Mouse (Mus musculus) layer of hippocampus, postnatal 36 days (tissue): ENCODE data around the gene Ccrl2. TPM values are rescaled to one million over a fixed set of nuclear protein-coding genes. Genes with fewer than 3 reads are reported as not detected.

Source experiments
- DNase-seq, 2 experiments: peaks; one replicate each; pipeline ENCODE4 v3.0.0; 2022
- total RNA-seq, 2 experiments: library from RNA; stranded (reverse); gene quantifications; 2 replicates each; pipeline ENCODE4 v1.2.3; 2021

The Ccrl2 gene
- total RNA-seq = under 1 TPM; 0.86 to 0.90 TPM

DNA sequence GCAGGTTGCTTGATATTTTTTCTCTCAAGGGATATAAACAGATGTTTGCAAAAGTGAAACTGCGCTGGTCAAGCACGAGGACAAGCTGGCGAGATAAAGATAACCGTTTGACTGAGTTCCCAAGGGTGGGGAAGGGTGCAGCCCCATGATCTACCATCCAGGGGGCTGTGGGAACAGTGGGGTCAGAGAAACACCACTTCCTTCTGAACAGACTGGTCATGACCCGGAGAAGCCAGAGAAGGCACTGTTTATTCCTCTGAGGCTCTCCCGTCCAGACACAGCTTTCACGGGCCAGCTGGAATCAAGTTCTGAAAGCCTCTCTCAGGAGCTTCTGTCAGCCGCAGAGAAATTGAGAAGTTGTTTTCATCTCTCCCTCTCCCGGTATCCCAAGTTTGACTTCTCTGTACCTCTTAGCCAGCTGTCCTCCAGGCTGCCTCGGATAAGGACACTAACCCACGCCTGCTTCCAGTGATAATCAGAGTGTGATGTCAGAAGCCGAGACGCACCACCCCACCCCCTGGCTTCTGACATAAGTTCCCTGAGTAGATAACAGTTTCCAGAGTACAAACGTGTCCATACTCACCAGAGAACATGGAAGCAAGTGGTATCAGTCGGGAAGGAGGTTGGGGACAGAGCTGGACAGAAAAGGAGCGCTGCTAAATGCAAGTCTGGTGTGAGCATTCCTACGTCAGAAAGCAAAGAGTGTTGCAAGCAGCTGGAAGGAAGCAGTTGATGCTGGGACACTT lies at the start of gene Ccrl2:
Gene Ccrl2, minus strand, starts transcription at position 722 of the 746 bp plus-strand sequence.
- no peak for DNase-seq

DNA sequence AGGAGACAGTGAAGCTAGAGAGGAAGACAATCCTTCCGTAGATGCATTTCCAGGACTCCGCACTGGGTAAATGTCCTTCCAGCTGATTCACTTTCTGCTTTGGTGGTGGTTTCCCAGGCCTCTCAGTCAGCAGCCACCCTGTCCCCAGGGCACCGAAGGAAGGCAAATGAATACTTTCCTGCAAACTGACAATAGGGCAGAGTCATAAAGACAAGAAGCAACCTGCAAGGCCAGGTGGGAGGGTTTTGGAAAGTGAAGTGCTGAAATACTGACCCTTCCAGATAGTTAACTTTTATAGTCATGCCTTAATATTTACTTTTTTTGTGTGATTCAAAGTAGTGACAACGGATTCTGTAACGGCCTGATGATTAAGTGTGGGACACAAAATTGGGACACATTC lies 46.6 kb upstream of the Ccrl2 start:
- DNase-seq = no peak

DNA sequence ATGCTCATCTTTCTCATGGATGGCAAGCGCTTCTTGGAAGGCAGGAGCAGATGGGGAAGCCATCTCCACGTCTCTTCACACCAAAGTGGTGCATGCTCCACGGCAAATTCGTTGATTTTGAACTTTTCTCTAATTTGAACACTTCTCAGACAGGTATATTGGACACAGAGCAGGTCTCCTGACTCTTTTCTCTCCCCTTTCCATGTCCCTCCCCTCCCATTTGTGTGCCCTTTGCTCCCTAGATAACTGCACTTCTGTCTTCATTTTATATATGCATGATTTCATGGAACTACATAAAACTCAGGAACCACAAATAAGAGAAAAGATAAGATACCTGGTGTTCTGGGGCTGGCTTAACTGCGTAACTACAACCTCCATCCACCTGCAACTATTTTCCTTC lies 46.0 kb upstream of the Ccrl2 start:
- DNase-seq = no peak

DNA sequence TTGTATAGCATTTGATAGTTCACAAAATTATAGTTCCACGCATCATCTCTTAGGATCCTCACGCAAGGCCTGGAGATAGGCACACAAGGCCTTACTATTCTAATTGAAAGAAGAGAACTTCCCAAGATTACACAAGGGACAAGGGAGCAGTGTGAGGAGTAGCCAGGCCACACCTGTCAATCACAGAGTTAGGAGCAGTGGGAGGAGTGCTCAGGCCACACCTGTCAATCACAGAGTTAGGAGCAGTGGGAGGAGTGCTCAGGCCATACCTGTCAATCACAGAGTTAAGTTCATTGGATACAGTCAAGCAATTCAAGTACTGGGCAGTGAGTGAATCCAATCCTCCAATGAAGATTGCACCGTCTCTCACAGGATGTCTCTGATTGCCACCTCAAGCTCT lies 43.1 kb upstream of the Ccrl2 start:
- no peak for DNase-seq

DNA sequence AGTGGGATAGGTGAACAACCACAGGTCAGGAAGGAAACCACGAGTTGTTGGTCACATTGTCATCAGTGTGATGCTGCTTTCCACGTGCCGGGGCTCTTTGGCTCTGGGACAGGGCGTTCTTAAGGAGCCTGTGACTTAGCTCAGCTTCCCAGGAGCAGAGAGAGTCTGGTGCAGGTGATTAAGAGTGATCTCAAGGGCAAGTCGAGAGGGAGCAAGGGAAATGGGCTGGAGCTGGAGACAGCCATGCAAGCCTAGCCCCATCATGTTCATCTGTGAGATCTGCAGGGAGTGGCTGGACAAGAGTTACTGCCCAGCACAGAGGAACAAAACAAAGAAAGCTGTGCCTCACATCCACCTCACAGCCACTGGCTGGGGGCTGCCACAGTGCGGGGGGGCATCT lies 40.2 kb upstream of the Ccrl2 start:
- DNase-seq = no peak

DNA sequence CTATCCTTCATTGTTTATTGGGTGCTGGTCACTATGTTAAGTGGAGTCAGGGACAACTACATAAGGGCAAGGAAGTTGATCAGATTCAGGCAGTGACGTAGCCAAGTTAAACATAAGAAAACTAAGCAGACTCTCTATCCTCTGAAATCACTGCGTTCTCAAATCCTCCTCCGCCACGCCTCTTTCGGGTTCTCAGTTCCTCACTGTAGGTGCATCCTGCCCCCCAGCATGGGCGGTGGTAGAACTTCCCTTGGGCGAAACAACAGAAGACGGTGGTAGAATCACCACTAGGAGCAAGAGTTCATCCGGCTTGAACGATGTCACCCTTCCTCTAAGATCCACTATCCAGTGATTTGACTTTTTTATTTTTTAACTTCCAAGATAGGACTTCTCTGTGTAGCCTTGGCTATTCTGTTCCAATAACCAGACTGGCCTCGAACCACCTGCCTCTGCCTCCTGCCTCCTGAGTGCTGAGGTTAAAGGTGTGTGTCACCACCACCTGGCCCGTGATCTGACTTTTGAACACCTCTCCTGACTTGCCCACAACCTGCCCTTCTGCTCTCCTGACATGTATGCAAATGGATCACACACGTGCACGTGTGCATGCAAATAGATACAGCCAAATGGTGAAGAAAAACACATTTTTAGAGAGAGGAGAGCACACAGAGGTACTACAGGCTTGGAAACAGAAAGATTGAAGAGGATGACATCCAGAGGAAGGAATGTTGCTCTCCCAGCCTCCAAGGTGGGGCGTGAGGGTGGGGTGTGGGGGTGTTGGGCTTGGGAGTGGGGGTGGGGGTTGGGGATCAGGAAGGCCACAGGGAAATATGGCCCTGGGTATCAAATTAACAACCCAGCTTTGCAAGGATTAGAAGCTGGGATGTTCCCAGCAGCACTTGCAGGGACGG lies 39.4 kb upstream of the Ccrl2 start:
- DNase-seq = no peak

DNA sequence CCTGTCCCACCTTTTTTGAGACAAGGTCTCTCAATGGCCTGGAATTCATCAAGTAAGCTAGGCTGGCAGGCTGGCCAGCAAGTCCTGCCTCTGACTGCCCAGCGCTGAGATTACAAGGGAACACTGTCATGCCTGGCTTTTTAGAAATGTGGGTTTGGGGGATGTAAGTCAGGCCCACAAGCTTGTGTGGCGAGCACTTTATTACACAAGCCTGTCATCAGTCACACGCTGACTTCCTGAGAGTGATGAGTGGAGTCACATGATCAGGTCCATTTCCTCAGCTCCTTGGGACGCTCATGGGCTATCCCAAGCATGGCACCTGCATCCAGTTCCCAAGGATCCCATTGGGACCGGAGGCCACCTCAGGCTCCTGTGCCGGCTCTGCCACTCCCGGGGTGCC lies 38.4 kb upstream of the Ccrl2 start:
- DNase-seq = no peak

DNA sequence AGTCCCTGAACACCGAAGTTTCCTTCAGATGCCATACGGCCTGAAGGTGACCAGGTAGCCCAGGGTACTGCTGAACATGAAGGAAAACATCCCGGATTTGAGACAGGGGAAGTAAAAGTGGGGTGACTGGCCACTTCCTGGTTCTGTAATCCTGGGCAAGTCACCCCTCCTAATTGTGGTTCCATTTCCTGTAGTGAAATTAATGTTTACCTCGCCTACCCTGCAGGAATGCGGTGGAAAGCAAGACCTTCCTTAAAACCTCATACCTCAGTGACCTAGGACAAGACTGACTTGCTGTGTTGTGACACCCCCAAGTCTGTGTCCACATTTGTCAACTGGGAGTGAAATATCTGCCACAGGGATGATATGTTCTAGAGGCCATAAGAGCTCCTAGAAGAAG lies 37.3 kb upstream of the Ccrl2 start:
- no peak for DNase-seq

DNA sequence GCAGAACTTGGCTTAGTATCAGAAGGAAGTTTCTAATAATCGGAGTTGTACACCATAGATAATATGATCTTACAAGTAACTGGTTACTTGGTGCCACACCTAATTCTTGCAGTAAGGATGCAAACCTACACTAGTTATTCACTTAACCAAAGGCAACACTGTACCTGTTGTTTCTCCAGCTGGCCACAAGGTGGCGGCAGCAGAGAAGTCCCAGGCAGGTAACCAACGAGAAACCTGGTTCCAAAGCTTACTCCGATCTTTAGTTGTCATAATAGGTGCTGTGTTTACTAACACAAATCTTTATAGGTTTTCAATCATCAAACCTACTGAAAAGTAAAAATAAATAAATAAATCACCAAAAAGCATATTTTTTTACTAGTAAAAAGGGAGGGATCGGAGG lies 35.8 kb upstream of the Ccrl2 start:
- peak; percentile 28 to 34 for DNase-seq

DNA sequence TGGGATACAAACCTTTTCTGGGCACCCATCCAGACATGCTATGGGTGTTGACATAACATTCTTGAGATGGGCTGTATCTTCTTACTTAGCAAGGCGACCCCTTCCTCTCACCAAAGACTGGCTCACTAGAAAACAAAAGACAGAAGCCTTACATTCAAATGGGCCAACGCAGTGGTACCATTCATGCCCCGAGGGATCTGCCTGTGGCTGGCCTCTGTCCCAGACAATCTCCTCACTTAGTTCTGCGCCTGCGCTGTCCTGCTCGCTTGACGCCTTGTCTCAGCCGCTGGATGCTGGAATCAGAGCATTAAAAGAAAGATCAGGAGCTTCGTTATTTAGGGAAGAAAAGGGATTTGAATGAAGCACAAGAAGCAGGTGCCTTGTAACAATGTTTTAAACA lies 35.3 kb upstream of the Ccrl2 start:
- peak; percentile 23 to 29 for DNase-seq

DNA sequence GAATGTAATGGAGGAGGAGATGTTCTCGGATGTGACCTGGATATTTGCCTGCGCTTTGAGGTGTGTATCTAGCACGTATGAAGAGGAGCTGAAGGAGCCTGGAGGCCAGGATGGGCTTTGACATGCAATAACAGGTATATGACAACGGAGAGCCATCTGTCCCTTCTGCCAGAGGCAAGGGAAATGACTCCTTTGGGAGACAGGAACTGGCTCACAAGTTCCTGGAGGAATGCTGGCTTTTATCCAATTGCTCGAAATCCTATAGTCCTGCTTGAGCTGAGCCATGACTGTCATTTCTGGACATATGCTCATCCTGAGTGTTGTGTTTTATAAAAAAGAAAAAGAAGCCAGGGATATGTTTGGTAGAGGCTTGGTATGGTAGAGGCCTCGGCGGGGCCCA lies 31.6 kb upstream of the Ccrl2 start:
- DNase-seq = no peak

DNA sequence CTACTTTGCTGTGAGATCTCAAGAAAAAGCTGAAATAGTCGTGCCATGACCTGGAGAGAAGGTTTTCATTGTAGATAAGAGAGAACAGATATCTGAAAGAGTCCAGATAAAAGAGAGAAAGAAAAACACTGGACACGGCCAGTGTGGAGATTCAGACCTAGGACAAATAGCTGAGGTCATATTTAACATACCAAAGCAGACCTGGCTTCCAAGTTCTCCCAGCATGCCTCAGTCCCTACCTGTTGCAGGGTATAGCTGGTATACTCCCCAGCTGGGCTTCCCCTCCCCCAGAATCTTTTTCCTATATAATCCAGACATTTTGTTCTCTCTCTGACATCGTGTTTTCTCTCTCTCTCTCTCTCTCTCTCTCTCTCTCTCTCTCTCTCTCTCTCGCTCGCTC lies 30.6 kb upstream of the Ccrl2 start:
- DNase-seq = no peak

DNA sequence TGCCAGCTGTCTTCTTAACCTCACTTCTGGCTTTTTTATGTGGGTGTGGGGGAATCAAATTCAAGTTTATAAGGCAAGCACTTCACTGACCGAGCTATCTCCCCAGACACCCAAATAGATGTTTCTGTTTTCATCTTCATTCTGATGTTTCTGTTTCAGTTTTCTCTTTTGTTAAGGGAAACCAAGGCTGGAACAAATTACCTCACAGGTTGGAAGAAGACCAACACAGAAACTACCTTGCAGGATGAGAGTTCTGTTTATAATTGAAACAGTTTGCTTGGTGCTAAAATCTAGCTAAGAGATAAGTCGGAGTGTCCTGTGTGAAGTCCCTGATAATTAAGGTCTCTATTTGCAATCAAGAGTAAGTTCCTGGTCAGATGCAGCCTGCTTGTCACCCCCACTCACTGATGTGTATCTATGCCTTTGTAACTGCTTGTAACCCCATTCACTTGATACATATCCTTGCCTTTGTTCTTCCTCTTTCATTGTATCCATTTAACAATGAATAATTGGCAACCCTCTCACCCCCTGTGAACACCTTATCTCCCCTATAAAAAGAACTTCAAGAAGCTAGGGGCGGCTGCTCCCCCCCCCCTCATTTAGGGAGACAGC lies 29.8 kb upstream of the Ccrl2 start:
- DNase-seq = no peak

DNA sequence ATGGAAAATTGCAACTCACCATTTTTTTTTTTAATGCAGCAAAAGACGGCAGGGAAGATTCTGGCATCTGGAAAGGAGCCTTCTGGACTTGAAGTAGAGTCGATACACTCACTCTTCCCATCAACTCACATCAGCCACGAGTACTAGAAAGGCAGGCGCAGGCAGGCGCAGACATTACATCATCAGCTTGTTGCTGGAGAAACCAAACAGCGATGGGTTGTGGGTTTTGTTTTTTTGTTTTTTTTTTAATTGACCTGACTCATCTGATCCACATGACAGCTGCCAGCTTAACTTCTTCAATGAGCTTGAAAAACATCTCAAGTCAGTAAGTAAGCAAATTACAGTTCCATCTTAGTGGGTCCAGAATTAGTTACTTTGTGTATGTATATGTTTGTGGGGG lies 28.8 kb upstream of the Ccrl2 start:
- no peak for DNase-seq

DNA sequence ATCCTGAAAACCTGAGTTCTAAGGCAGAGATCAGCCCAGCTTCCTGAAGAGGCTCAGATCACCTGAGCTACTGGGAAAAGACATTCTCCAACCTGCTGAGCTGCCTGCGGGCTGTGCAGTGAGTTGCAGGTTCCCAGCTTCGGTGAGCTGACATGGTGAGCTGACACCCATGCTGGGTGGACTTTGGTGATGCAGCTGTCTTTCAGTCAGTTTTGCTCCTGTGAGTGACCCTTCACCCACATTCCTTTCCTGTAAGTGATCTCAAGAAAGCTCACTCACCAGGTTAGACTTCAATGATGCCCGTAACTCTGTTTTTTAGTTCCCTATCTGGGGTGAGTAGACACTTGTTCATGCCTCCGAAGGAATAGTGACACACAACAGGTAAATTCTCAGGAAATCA lies 28.0 kb upstream of the Ccrl2 start:
- DNase-seq = no peak

DNA sequence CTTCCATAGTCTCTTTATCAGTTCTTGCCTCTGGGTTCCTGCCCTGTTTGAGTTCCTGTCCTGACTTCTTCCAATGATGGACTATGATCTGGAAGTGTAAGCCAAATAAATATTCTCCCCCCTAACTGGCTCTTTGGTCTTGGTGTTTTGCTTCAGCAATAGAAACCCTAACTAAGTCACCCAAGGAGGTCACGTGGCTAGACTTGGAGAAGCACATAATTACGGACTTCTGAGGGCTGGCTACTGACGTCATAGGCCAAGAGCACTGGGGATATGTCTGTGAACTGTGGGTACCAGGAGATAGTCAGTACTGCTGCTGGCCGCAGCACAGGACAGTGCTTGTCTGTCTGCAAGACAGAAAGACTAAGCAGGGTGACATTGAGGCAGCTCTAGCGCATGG lies 24.4 kb upstream of the Ccrl2 start:
- no peak for DNase-seq

DNA sequence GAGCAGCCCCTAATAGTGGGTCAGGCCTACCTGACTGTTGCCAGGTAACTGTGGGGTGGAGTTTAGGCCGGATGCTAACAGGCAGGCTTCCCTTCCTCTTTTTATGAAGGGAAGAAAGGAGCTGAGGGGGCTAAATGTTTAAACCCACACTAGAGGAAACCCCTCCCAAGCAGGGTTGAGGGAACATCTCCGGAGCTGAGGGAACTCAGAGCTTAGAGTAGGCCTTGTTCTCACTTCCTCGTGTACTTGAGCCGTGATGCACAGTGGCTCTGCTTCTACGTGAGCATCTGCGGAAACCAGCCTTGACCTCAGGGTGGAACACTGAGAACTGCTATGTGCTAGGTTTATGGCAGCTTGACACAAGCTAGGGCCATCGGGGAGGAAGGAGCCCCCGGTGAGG lies 23.5 kb upstream of the Ccrl2 start:
- DNase-seq = no peak

DNA sequence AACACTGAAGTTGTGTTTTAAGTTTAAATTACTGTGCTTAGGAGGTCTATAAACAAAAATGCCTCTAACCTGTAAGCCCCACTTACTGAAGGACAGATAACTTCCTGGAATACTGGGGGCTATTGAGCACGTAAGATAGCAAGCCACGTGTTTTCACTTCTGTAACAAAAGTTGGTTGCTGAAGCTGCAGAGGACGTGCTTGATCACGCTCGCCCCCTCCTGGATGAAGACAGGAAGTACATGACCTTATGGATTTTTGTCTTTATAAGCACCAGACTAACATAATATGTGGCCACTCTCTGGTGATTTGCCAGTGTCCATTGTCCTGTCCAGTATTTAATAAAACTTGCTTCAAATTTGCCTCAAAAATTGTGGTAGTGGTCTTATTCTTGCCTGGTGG lies 20.4 kb upstream of the Ccrl2 start:
- DNase-seq = no peak

DNA sequence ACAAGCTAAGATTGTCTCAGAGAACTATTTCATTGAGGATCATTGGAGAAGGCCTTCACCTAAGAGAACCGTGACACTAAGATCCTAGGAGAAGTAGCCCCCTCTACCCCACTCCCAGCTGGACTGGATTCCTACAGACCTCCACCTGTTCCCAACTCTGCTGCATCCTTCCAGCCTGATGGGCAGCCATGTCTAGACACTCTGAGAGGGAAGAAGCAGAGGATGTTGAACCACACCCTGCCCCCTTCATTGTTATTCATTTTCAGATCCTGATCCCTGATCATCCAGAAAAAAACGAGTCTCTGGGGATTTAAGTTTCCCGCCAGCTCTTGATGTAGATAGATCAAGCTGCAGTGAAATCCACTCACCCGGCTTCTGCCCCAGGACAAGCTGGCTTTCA lies 15.7 kb upstream of the Ccrl2 start:
- no peak for DNase-seq

DNA sequence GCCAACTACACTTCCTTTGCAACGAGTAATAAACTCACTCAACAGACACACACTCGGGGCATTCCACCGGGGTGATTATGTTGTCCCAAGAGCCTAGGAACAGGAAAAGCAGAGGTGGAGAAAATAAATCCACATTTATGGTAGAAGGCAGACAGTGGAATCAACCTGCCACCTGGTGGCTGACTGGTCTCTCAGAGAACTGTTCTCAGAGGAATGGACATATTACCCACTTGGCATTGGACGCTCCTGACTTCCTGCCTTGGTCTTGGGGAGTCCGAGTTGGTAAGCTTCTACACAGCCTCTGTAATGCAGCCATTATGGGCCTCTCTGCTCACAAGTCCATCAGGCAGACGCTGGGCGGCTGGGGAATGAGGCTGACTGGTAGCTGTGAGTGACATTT lies 14.9 kb upstream of the Ccrl2 start:
- no peak for DNase-seq

DNA sequence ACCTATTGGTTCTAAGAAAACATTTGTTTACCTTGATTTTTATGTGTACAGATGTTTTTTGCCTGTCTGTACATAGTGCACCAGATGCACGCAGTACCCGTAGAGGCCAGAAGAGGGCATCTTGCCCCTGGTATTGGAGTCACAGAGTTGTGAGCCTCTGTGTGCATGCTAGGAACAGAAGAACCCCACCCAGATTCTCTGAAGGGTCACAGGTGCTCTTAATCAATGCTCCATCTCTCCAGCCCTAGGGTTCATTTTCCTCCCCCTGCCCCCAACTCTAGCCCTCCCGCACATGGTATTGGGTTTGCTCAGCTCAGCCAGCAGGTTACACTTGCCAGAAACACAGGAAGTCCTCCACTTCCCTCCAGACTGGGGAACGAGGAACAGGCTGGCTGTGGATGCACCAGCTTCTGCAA lies 13.2 kb upstream of the Ccrl2 start:
- DNase-seq = no peak

DNA sequence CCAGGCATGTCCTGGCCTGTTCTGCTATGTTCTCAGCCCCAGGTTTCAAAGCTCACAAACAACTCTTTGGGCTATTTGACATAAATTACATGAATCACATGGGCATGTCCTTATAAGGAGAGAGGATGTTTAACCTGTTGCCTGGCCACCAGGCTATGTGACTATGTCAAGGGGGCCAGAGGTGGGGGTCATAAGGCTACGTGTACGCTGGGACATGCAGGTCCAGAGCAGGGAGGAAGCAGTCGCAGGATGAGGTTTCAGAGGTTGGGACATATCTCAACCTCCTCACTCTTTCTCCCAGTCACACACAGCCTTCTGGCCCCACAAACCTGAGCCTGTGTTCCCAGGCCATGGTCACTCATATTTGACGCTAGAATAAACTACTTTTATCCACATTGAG lies 9.7 kb upstream of the Ccrl2 start:
- DNase-seq = no peak

DNA sequence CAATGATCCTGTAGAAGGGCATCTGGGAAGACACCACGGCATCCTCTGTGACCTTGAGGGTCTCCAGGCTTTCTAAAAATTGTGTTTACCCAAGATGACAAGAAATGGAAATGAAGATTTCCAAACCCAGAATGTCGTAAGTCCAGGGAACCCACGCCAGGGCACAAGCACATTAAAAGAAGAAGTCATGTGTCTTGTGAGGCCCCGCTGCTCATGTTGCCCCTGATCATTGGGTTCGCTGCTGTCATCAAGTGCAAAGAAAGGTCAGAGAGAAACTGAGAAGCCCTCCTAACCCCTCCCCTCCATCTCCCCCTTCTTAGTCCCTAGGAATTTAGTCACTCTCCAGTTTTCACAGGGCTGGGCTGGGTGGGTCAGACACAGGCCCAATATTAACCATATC lies 5.5 kb upstream of the Ccrl2 start:
- DNase-seq = no peak
